Mouse (Mus musculus) bone marrow macrophage, adult 2 months (primary cell): ENCODE data around the gene Rasgrp1.

Experiments used
- CTCF ChIP-seq: IDR thresholded peaks from 2 replicates; pipeline ENCODE4 v1.5.1; 2012; ENCODE audit warnings: low read depth, mild to moderate bottlenecking, low read length, moderate library complexity
- POLR2A ChIP-seq: IDR thresholded peaks from 2 replicates; pipeline ENCODE4 v1.6.1; 2012; ENCODE audit warnings: mild to moderate bottlenecking, low read depth, low read length, borderline replicate concordance

GRCm38 (mm10) chr2:117328521-117329285 lies 14.1 kb downstream of the Rasgrp1 start:
- TF ChIP-seq CTCF = no peak
- TF ChIP-seq POLR2A = no peak
